Mouse (Mus musculus): ENCODE results near the gene Sf3a1.
A peak's percentile ranks its signal among the peaks of the same experiment; 100 is the strongest.

Gene Sf3a1

GRCm38 (mm10) chr11:4219317-4219751 lies 59.2 kb downstream of the Sf3a1 start:
- DNase-seq = peak; percentile 27

- DNase-seq = no peak
Measured at GRCm38 (mm10) chr11:4219908-4220307, 59.8 kb downstream of the Sf3a1 start.

GRCm38 (mm10) chr11:4220443-4221400 lies 60.6 kb downstream of the Sf3a1 start:
- peak; percentile 81 to 87 for DNase-seq

- DNase-seq = no peak
Measured at GRCm38 (mm10) chr11:4222046-4222950, 62.1 kb downstream of the Sf3a1 start.

- no peak for DNase-seq
Measured at GRCm38 (mm10) chr11:4223393-4224188, 63.4 kb downstream of the Sf3a1 start.

- DNase-seq = no peak
Measured at GRCm38 (mm10) chr11:4224223-4224622, 64.1 kb downstream of the Sf3a1 start.

GRCm38 (mm10) chr11:4226569-4227325 lies 66.6 kb downstream of the Sf3a1 start:
- no peak for DNase-seq

GRCm38 (mm10) chr11:4228463-4228862 lies 68.3 kb downstream of the Sf3a1 start:
- no peak for DNase-seq

- DNase-seq = no peak
Measured at GRCm38 (mm10) chr11:4229841-4230240, 69.7 kb downstream of the Sf3a1 start.

GRCm38 (mm10) chr11:4231435-4231834 lies 71.3 kb downstream of the Sf3a1 start:
- no peak for DNase-seq
